Mouse (Mus musculus) embryonic facial prominence, embryonic 13.5 days (tissue): ENCODE data around the gene Gm1043. TPM values are rescaled to one million over a fixed set of nuclear protein-coding genes. Genes with fewer than 3 reads are reported as not detected.
A peak's percentile ranks its signal among the peaks of the same experiment; 100 is the strongest.

Experiments used
- ATAC-seq: fragments of 200-750 bp; cut with Nextera tagmentation; 2 replicates; pipeline ENCODE4 v1.8.0; 2017; ENCODE audit warnings: low read depth; ENCODE audit not compliant: insufficient number of reproducible peaks, insufficient read depth, low FRiP score, low TSS enrichment
- H3K27ac ChIP-seq: fragments of 300-500 bp; sonication (generic); 2 replicates; pipeline ENCODE4 v1.5.1; 2015; ENCODE audit warnings: moderate library complexity, mild to moderate bottlenecking, inconsistent platforms
- H3K27me3 ChIP-seq: fragments of 300-500 bp; sonication (generic); 2 replicates; pipeline ENCODE4 v1.6.1; 2015; ENCODE audit warnings: mild to moderate bottlenecking, inconsistent platforms
- H3K36me3 ChIP-seq: fragments of 300-500 bp; sonication (generic); 2 replicates; pipeline ENCODE4 v1.6.1; 2015; ENCODE audit warnings: mild to moderate bottlenecking, inconsistent platforms
- H3K4me1 ChIP-seq: fragments of 300-500 bp; sonication (generic); 2 replicates; pipeline ENCODE4 v1.6.1; 2015; ENCODE audit warnings: inconsistent platforms
- H3K4me2 ChIP-seq: fragments of 300-500 bp; sonication (generic); 2 replicates; pipeline ENCODE4 v1.6.1; 2015; ENCODE audit warnings: moderate library complexity, mild to moderate bottlenecking, inconsistent platforms
- H3K4me3 ChIP-seq: fragments of 300-500 bp; sonication (generic); 2 replicates; pipeline ENCODE4 v1.5.1; 2015; ENCODE audit warnings: mild to moderate bottlenecking, inconsistent platforms
- H3K9ac ChIP-seq: fragments of 300-500 bp; sonication (generic); 2 replicates; pipeline ENCODE4 v1.6.1; 2015; ENCODE audit warnings: mild to moderate bottlenecking, inconsistent platforms
- H3K9me3 ChIP-seq: fragments of 300-500 bp; sonication (generic); 2 replicates; pipeline ENCODE4 v1.6.1; 2016; ENCODE audit warnings: inconsistent platforms
- WGBS: fragments of 180-500 bp; shearing (Covaris S2); methylation state at CpG from one replicate; pipeline ENCODE4 v1.1.7; 2015; ENCODE audit warnings: mixed read lengths; 5-methylcytosine and 5-hydroxymethylcytosine counted together
- polyA plus RNA-seq: library from polyadenylated mRNA; unstranded; fragments of >200 nt; fragmentation: Nextera tagmentation; extraction: Ambion mirVana; gene quantifications from 2 replicates; pipeline ENCODE4 v1.2.1, GENCODE M21; 2015

The Gm1043 gene
- polyA plus RNA-seq, 1 experiment from 2014 or later: not detected

DNA sequence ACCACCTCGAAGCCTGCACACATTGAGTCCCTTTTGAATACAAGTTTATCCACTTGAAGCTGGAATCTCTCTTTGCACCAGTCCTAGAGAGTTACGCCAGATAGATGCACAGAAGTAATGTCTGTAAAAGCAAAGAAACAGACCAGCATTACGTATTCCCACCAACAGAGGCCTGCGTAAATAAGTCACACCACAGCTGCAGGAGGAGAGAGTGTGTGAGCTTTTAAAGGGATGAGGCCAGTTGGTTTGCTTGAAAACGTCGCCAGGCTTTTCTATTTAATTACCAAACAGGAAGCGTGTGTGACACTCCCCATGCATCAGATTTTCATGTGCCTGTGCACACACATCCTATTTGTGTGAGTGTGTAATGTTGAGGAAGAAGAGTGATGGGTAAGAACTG, 99.4 kb downstream of the Gm1043 start:
- H3K9me3 ChIP-seq: no peaks in the 10 kb centered on the region
- no peaks in the 10 kb centered on the region for H3K27me3 ChIP-seq
- H3K9ac ChIP-seq: no peak overlapping the region
- H3K4me3 ChIP-seq: no peak overlapping the region
- 67% methylated on average over 7 of the region's 7 CpGs for WGBS
- H3K4me2 ChIP-seq: no peak overlapping the region
- no peaks in the 10 kb centered on the region for H3K36me3 ChIP-seq
- no peak for ATAC-seq
- no peak overlapping the region for H3K27ac ChIP-seq
- H3K4me1 ChIP-seq: no peaks in the 10 kb centered on the region

DNA sequence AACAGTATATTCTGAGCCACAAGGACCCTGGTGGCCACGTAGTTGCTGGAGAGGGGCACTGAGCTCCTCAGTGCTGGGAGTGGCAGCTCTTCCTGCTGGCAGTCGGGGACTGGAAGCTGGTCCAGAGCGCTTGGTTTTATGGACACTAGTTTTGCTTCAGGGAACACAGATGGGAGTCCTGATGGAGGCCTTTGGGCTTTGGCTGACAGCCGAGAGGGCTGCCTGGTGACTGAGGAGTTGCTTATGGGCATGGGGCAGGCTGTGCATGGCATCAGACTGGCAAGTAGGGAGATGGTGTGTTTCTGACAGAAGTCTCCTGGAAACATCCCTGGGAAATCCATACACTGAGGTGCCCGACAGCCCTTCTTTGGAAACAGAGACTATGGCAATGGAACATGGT, 105.2 kb downstream of the Gm1043 start:
- ATAC-seq: no peak
- Histone ChIP-seq H3K27ac (no peak overlapping the region), H3K36me3 (no peaks in the 10 kb centered on the region), H3K9ac (no peak overlapping the region), H3K9me3 (no peaks in the 10 kb centered on the region), H3K4me2 (no peak overlapping the region), H3K4me3 (no peak overlapping the region), H3K4me1 (no peaks in the 10 kb centered on the region), H3K27me3 (0 out of 2 replicates have a peak, but pooled peaks cover 8% of the 10 kb centered on the region)
- WGBS: 72% methylated on average over 5 of the region's 5 CpGs

DNA sequence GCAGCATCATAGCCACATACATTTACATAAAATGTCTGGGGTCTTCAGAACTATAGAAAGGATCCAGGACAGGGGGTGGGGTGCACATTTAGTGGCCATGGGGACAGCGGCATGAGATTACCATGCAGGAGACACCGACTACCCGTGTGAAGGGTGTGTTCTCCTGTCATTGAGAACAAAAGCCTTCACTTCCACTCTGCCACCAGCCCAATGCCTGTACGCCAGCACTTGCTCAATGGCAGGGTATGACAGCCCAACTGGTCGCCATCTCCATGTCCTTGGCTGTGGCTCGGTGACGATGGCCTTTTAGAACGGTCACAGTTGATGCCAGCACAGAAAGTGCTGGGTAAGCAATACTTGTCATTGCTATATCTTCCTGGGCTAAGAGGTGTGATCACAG, 111.0 kb downstream of the Gm1043 start:
- no peak overlapping the region for H3K9ac ChIP-seq
- no peaks in the 10 kb centered on the region for H3K36me3 ChIP-seq
- H3K27me3 ChIP-seq: 0 out of 2 replicates have a peak, but pooled peaks cover 13% of the 10 kb centered on the region
- 85% methylated on average over 8 of the region's 8 CpGs for WGBS
- H3K4me3 ChIP-seq: no peak overlapping the region
- no peak overlapping the region for H3K4me2 ChIP-seq
- no peaks in the 10 kb centered on the region for H3K9me3 ChIP-seq
- ATAC-seq: no peak
- no peak overlapping the region for H3K27ac ChIP-seq
- H3K4me1 ChIP-seq: peaks cover 12% of the 10 kb centered on the region

DNA sequence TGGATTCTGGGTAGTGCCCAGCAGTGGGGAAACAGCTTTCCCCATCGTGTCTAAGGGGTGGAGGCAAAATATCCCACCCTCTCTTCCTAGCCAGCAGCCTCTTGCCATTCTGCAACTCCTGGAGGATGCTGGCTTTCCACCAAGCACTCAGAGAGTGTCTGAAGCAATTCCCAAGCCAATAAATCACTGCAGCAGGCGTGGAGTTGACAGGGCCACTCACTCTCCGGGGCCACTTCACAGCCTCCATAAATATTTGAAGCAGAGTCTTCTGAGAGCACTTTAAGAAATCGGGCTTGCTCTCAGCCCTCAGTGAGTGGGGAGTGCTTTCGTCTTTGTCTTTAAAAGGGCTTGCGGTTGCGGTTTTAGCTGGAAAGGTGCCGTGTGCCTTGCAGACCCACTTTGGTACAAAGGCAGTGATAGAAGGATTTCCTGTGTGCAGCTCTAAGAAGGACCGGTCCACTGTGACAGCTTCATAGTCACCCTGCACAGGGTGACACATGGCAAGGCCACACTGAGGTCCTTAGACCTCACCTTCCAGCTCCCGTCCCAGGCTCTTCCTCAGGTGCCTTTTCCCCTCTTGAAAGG, 111.6 kb downstream of the Gm1043 start:
- Histone ChIP-seq H3K4me1 (peaks cover 12% of the 10 kb centered on the region), H3K4me2 (no peak overlapping the region), H3K9me3 (no peaks in the 10 kb centered on the region), H3K36me3 (no peaks in the 10 kb centered on the region), H3K27me3 (0 out of 2 replicates have a peak, but pooled peaks cover 7% of the 10 kb centered on the region), H3K27ac (no peak overlapping the region), H3K4me3 (no peak overlapping the region), H3K9ac (no peak overlapping the region)
- no peak for ATAC-seq
- WGBS: 67% methylated on average over 10 of the region's 10 CpGs

DNA sequence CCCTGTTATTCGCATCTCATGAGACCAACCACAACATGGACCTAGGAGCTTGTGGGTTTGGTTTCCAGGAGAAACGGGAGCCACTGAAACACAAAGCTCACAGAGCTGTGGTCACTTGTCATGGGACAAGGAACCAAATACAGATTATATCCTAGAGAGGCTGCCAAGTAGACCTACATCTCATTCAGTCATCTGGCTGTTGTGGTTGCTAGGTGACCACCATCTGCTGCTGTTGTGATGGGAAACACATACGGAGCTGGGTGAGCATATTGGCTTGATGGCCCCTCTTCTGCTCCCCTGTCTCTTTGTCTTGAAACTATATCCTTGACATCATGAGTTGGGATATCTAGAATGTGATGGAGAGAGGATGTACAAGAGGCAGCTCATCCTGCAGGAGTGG, 112.3 kb downstream of the Gm1043 start:
- Histone ChIP-seq H3K27me3 (0 out of 2 replicates have a peak, but pooled peaks cover 6% of the 10 kb centered on the region), H3K9ac (no peak overlapping the region), H3K36me3 (no peaks in the 10 kb centered on the region), H3K9me3 (no peaks in the 10 kb centered on the region), H3K4me1 (peaks cover 12% of the 10 kb centered on the region), H3K4me2 (no peak overlapping the region), H3K4me3 (no peak overlapping the region), H3K27ac (no peak overlapping the region)
- 78% methylated on average over 3 of the region's 3 CpGs for WGBS
- ATAC-seq: no peak

DNA sequence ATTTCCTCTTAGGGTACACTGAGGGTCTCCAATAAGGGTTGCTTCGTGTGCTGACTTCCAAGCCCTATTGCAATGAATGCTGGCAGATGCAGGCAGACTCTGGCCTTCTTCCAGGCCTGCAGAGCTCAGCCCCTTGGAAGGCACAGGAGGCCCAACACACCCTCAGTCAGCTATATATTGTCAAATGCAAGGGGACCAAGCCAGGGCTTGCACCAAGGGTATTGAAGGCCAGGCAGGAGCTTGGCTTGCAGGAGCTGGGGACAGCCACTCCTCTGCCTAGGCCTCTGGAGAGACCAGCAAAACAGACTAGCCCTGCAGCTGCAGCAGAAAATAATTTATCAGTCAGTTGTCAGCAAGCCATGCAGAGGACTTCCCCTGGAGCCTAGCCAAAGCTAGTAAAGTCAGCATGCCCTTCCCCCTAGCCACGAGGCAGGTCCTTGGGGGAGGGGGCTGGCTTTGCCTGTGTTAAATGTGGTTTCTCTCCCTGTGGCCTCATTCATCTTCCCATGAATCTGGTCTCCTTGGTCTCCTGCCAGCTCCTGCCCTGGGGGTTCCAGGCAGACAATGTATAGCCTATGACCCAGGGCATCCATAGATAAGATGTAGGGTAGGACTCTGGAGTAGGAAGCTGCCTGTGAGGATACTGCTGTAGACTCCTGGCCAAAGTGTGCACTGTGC, 113.0 kb downstream of the Gm1043 start:
- H3K4me3 ChIP-seq: no peak overlapping the region
- no peak for ATAC-seq
- H3K27ac ChIP-seq: 0 out of 2 replicates have a peak overlapping the region, but pooled peaks have one; percentile 13
- H3K9me3 ChIP-seq: no peaks in the 10 kb centered on the region
- no peak overlapping the region for H3K4me2 ChIP-seq
- H3K4me1 ChIP-seq: peaks cover 12% of the 10 kb centered on the region
- H3K9ac ChIP-seq: no peak overlapping the region
- WGBS: 30% methylated on average over 2 of the region's 2 CpGs
- H3K36me3 ChIP-seq: no peaks in the 10 kb centered on the region
- 0 out of 2 replicates have a peak, but pooled peaks cover 6% of the 10 kb centered on the region for H3K27me3 ChIP-seq

DNA sequence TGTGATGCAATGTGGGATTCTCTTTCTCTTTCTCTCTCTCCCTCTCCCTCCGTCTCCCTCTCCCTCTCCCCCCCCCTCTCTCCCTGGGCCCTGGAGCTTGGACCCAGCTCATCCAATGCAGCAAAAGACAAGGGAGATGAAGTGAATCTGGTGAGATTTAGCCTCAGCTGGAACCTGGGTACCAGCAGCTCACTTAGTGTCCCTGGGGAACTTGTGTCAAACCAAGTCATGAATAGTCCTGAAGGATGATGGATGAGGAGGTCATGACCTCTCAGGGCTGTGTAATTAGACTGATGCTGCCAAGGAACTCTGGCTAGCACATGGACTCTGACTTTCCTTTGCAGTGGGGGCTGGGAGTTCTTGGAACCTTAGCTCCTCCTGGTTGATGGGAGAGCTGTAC, 117.1 kb downstream of the Gm1043 start:
- peaks cover 12% of the 10 kb centered on the region for H3K4me1 ChIP-seq
- ATAC-seq: no peak
- no peak overlapping the region for H3K4me3 ChIP-seq
- H3K36me3 ChIP-seq: no peaks in the 10 kb centered on the region
- 29% methylated on average over 1 of the region's 1 CpGs for WGBS
- no peaks in the 10 kb centered on the region for H3K27me3 ChIP-seq
- H3K9ac ChIP-seq: no peak overlapping the region
- H3K4me2 ChIP-seq: no peak overlapping the region
- H3K27ac ChIP-seq: no peak overlapping the region
- H3K9me3 ChIP-seq: no peaks in the 10 kb centered on the region

DNA sequence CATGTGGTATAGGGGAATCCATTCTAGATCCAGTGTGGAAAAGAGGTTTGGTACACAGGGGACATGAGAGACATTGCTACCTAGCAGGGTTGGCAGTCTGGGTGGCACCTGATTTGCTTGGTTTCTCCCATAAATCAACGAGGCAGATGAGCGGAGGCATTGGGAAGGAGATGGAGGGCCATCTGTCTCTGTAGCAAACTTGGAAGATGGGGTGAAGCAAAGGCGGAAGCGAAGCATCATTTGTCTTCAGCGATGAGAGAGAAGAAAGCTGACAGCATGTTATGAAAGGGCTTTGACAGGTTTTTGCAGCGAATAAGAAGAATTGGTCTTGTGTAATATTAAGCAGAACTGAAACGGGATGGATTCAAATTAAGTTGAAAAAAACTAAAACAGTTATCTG, 119.7 kb downstream of the Gm1043 start:
- Histone ChIP-seq H3K9me3 (no peaks in the 10 kb centered on the region), H3K36me3 (no peaks in the 10 kb centered on the region), H3K9ac (no peak overlapping the region), H3K4me3 (no peak overlapping the region), H3K4me1 (no peaks in the 10 kb centered on the region), H3K27me3 (no peaks in the 10 kb centered on the region), H3K4me2 (no peak overlapping the region), H3K27ac (no peak overlapping the region)
- ATAC-seq: no peak
- 83% methylated on average over 7 of the region's 7 CpGs for WGBS

DNA sequence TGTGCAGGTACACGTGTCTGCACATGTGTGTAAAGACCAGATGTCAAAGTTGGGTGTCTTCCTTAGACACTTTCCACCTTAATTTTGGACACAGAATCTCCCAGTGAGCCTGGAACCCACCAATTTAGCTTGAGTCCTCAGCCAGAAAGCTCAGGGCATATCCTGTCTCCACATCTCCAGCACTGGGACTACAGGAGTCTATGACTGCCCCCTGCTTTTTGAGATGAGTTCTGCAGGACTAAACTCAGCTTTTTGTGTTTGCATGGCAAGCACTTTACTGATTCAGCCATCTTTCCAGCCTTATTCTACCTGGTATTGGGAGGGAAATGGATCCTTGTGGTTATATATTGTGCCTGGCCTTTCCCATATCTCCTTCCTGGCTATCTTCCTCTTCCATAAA, 120.2 kb downstream of the Gm1043 start:
- Histone ChIP-seq H3K4me2 (no peak overlapping the region), H3K27ac (no peak overlapping the region), H3K27me3 (peaks cover 2% of the 10 kb centered on the region; the same call in 1 of the 2 replicates), H3K9me3 (no peaks in the 10 kb centered on the region), H3K4me1 (no peaks in the 10 kb centered on the region), H3K36me3 (no peaks in the 10 kb centered on the region), H3K9ac (no peak overlapping the region), H3K4me3 (no peak overlapping the region)
- no peak for ATAC-seq
- WGBS: 67% methylated on average over 1 of the region's 1 CpGs

DNA sequence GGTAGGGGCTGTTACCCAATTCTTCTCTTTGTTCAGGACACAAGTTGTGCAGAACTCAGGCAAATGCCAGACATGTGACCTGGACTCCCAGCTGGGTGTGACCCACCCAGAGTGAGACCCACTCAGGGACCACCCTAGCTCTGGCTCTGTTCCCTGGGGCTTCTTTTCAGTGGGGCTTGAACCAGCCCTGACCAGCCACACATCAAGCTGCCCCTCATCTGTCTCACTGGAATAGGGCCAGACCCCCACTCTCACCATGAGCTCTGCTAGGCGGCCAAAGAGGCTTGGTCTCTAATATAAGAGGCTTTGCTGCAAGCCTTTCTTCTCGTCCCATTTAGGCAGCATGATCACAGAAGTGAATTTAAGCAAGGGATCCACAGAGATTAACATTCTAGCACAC, 121.2 kb downstream of the Gm1043 start:
- Histone ChIP-seq H3K9me3 (no peaks in the 10 kb centered on the region), H3K4me2 (no peak overlapping the region), H3K4me3 (no peak overlapping the region), H3K4me1 (no peaks in the 10 kb centered on the region), H3K27me3 (peaks cover 2% of the 10 kb centered on the region; the same call in 1 of the 2 replicates), H3K36me3 (no peaks in the 10 kb centered on the region), H3K27ac (no peak overlapping the region), H3K9ac (no peak overlapping the region)
- 66% methylated on average over 2 of the region's 2 CpGs for WGBS
- no peak for ATAC-seq

DNA sequence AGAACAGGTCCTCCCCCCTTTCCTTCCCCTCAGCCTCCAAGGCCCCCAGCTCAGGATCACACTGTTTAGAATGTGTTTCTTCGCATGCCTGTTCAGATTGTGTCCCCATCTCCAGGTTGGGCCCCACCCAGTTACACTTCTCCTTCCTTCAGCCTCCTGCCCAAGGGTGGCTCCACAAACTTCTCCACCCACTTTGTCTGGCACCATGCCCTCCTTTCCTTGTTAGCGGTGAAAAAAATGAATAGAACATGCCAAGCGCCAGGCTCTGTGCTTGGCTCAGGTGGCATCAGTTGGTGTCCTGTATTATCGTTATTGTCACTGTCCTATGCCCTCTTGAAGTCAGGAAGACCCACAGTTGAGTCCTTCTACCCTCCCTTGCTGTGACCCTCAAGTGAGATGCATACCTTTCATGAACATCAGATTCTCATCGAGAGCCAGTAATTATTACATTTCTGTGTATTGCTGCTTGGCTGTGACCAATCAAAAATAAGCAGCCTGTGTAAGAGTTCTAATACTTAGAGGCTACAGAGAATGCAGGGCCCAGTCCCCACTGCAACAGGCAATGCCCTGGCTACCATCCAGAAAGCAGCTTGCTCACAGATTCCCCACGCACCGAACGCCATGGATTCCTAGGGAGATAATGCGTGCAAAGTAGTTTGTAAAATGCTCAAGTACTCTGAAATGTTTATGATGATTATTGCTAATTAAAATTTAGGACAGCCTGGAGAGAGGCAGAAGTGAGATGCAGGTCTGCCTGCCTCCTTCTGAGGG, 128.0 kb downstream of the Gm1043 start:
- no peaks in the 10 kb centered on the region for H3K9me3 ChIP-seq
- peak; percentile 32; the same call in 1 of the 2 replicates for ATAC-seq
- H3K36me3 ChIP-seq: no peaks in the 10 kb centered on the region
- no peak overlapping the region for H3K27ac ChIP-seq
- peaks cover 2% of the 10 kb centered on the region; the same call in 1 of the 2 replicates for H3K27me3 ChIP-seq
- no peak overlapping the region for H3K4me2 ChIP-seq
- 84% methylated on average over 9 of the region's 9 CpGs for WGBS
- no peak overlapping the region for H3K4me3 ChIP-seq
- H3K4me1 ChIP-seq: no peaks in the 10 kb centered on the region
- H3K9ac ChIP-seq: no peak overlapping the region
